Mouse (Mus musculus) forebrain, postnatal 0 days (tissue): Measurements from ENCODE around the gene Ccdc27. TPM values are rescaled to one million over a fixed set of nuclear protein-coding genes. Genes with fewer than 3 reads are reported as not detected.

Source experiments
- ATAC-seq: fragments of 200-750 bp; cut with Nextera tagmentation; 2 replicates; pipeline ENCODE4 v1.8.0; 2017; ENCODE audit warnings: mild to moderate bottlenecking, moderate library complexity
- DNase-seq: peaks from one replicate; pipeline ENCODE4 v3.0.0-alpha.2; 2015
- H3K27ac ChIP-seq: fragments of 300-500 bp; sonication (generic); 2 replicates; pipeline ENCODE4 v1.5.1; 2014; ENCODE audit warnings: low read depth, mild to moderate bottlenecking, antibody characterized with exemption, low read length, moderate library complexity, mixed read lengths
- H3K27me3 ChIP-seq: fragments of 300-500 bp; sonication (generic); 2 replicates; pipeline ENCODE4 v1.6.1; 2014; ENCODE audit warnings: mild to moderate bottlenecking, low read length, mixed read lengths; ENCODE audit not compliant: insufficient read depth
- H3K36me3 ChIP-seq: fragments of 300-500 bp; sonication (generic); 2 replicates; pipeline ENCODE4 v1.6.1; 2014; ENCODE audit warnings: mild to moderate bottlenecking, moderate library complexity; ENCODE audit not compliant: insufficient read depth
- H3K4me1 ChIP-seq: fragments of 300-500 bp; sonication (generic); 2 replicates; pipeline ENCODE4 v1.6.1; 2014; ENCODE audit warnings: antibody characterized with exemption; ENCODE audit not compliant: insufficient read depth
- H3K4me2 ChIP-seq: fragments of 300-500 bp; sonication (generic); 2 replicates; pipeline ENCODE4 v1.6.1; 2014; ENCODE audit warnings: low read depth, mild to moderate bottlenecking, moderate library complexity
- H3K4me3 ChIP-seq: fragments of 300-500 bp; sonication (generic); 2 replicates; pipeline ENCODE4 v1.5.1; 2014; ENCODE audit warnings: low read depth, low read length, mixed read lengths
- H3K9ac ChIP-seq: fragments of 300-500 bp; sonication (generic); 2 replicates; pipeline ENCODE4 v1.6.1; 2014; ENCODE audit warnings: mild to moderate bottlenecking
- H3K9me3 ChIP-seq: fragments of 300-500 bp; sonication (generic); 2 replicates; pipeline ENCODE4 v1.6.1; 2016; ENCODE audit warnings: low read length
- CTCF ChIP-seq: sonication (generic); IDR thresholded peaks from 2 replicates; pipeline ENCODE4 v1.5.1; 2016; ENCODE audit warnings: antibody characterized with exemption, control low read depth, low read depth
- WGBS: fragments of 180-500 bp; shearing (Covaris S2); extraction: QIAGEN DNeasy Blood & Tissue Kit; methylation state at CpG from one replicate; pipeline ENCODE4 v1.1.7; 2014; 5-methylcytosine and 5-hydroxymethylcytosine counted together
- polyA plus RNA-seq: library from polyadenylated mRNA; unstranded; fragments of >200 nt; fragmentation: Nextera tagmentation; extraction: Ambion mirVana; gene quantifications from 2 replicates; pipeline ENCODE4 v1.2.1, GENCODE M21; 2015
- total RNA-seq: library from RNA; depleted of rRNA; stranded (reverse); fragments of >200 nt; gene quantifications from 2 replicates; pipeline ENCODE4 v1.2.3, GENCODE M21; 2014

Ccdc27 gene
- total and polyA plus RNA-seq, 2 experiments from 2014 or later: not detected

- DNase-seq (no peak), ATAC-seq (no peak)
- Histone ChIP-seq H3K36me3 (no peaks in the 10 kb centered on the region), H3K27me3 (peaks cover 11% of the 10 kb centered on the region; the same call in 1 of the 2 replicates), H3K27ac (no peak overlapping the region), H3K9ac (no peak overlapping the region), H3K4me2 (peak overlapping the region; percentile 34; the same call in 1 of the 2 replicates), H3K9me3 (no peaks in the 10 kb centered on the region), H3K4me1 (no peaks in the 10 kb centered on the region), H3K4me3 (0 out of 2 replicates have a peak overlapping the region, but pooled peaks have one; percentile 9)
- 17% methylated on average over 16 of the region's 16 CpGs for WGBS
- TF ChIP-seq CTCF: no peak
Observed at GRCm38 (mm10) chr4:154071941-154072340, 29.5 kb upstream of the Ccdc27 start.

- 1% methylated on average over 15 of the region's 20 CpGs for WGBS
- Histone ChIP-seq H3K4me1 (no peaks in the 10 kb centered on the region), H3K4me3 (0 out of 2 replicates have a peak overlapping the region, but pooled peaks have one; percentile 9), H3K27me3 (peaks cover 11% of the 10 kb centered on the region; the same call in 1 of the 2 replicates), H3K9me3 (no peaks in the 10 kb centered on the region), H3K9ac (no peak overlapping the region), H3K4me2 (peak overlapping the region; percentile 34), H3K27ac (no peak overlapping the region), H3K36me3 (no peaks in the 10 kb centered on the region)
- ATAC-seq (no peak), DNase-seq (peak; percentile 14)
- no peak for TF ChIP-seq CTCF
Observed at GRCm38 (mm10) chr4:154071521-154071920, 29.0 kb upstream of the Ccdc27 start.

GRCm38 (mm10) chr4:154070896-154071295 lies 28.4 kb upstream of the Ccdc27 start:
- DNase-seq: no peak
- H3K36me3 ChIP-seq: no peaks in the 10 kb centered on the region
- no peak overlapping the region for H3K4me3 ChIP-seq
- WGBS: 5% methylated on average over 5 of the region's 5 CpGs
- H3K4me1 ChIP-seq: no peaks in the 10 kb centered on the region
- ATAC-seq: no peak
- H3K27me3 ChIP-seq: peaks cover 11% of the 10 kb centered on the region; the same call in 1 of the 2 replicates
- peak; percentile 49 for TF ChIP-seq CTCF
- H3K9ac ChIP-seq: no peak overlapping the region
- no peak overlapping the region for H3K4me2 ChIP-seq
- H3K27ac ChIP-seq: no peak overlapping the region
- no peaks in the 10 kb centered on the region for H3K9me3 ChIP-seq

GRCm38 (mm10) chr4:154064827-154065773 lies 22.6 kb upstream of the Ccdc27 start:
- H3K4me3 ChIP-seq: no peak overlapping the region
- no peaks in the 10 kb centered on the region for H3K36me3 ChIP-seq
- ATAC-seq (peak; percentile 87), DNase-seq (peak; percentile 67)
- no peaks in the 10 kb centered on the region for H3K9me3 ChIP-seq
- peak; percentile 97 for TF ChIP-seq CTCF
- no peaks in the 10 kb centered on the region for H3K4me1 ChIP-seq
- no peak overlapping the region for H3K9ac ChIP-seq
- H3K27ac ChIP-seq: no peak overlapping the region
- H3K4me2 ChIP-seq: no peak overlapping the region
- 65% methylated on average over 14 of the region's 14 CpGs for WGBS
- H3K27me3 ChIP-seq: no peaks in the 10 kb centered on the region

GRCm38 (mm10) chr4:154057696-154058095 lies 15.2 kb upstream of the Ccdc27 start:
- no peak for ATAC-seq

GRCm38 (mm10) chr4:154056661-154057060 lies 14.2 kb upstream of the Ccdc27 start:
- Histone ChIP-seq H3K4me1 (no peaks in the 10 kb centered on the region), H3K36me3 (no peaks in the 10 kb centered on the region), H3K4me2 (no peak overlapping the region), H3K4me3 (no peak overlapping the region), H3K27me3 (no peaks in the 10 kb centered on the region), H3K9ac (no peak overlapping the region), H3K27ac (no peak overlapping the region), H3K9me3 (no peaks in the 10 kb centered on the region)
- 39% methylated on average over 2 of the region's 2 CpGs for WGBS
- ATAC-seq: no peak
- TF ChIP-seq CTCF: no peak
- no peak for DNase-seq

More at GRCm38 (mm10) chr4:154057696-154058095, 15.2 kb upstream of the Ccdc27 start:
- Histone ChIP-seq H3K4me2 (no peak overlapping the region), H3K4me3 (no peak overlapping the region), H3K9ac (no peak overlapping the region), H3K27ac (no peak overlapping the region), H3K36me3 (no peaks in the 10 kb centered on the region), H3K27me3 (no peaks in the 10 kb centered on the region), H3K4me1 (no peaks in the 10 kb centered on the region), H3K9me3 (no peaks in the 10 kb centered on the region)
- no peak for DNase-seq
- 65% methylated on average over 4 of the region's 4 CpGs for WGBS
- no peak for TF ChIP-seq CTCF

- H3K27me3 ChIP-seq: no peaks in the 10 kb centered on the region
- no peak for TF ChIP-seq CTCF
- H3K9me3 ChIP-seq: no peaks in the 10 kb centered on the region
- no peak overlapping the region for H3K9ac ChIP-seq
- no peak overlapping the region for H3K4me2 ChIP-seq
- DNase-seq (no peak), ATAC-seq (no peak)
- no peak overlapping the region for H3K27ac ChIP-seq
- H3K4me1 ChIP-seq: no peaks in the 10 kb centered on the region
- H3K36me3 ChIP-seq: no peaks in the 10 kb centered on the region
- H3K4me3 ChIP-seq: no peak overlapping the region
- 83% methylated on average over 2 of the region's 2 CpGs for WGBS
Observed at GRCm38 (mm10) chr4:154056046-154056445, 13.6 kb upstream of the Ccdc27 start.
